Mouse (Mus musculus) small intestine, adult 2 months (tissue): Measurements from ENCODE around the gene Gm11172.

Experiments
- CTCF ChIP-seq: fragments of 200-500 bp; IDR thresholded peaks from 2 replicates; pipeline ENCODE4 v1.5.1; 2012; ENCODE audit warnings: low read depth, mild to moderate bottlenecking, control low read depth, inconsistent platforms, low read length, moderate library complexity, mixed read lengths; ENCODE audit not compliant: insufficient replicate concordance, insufficient read length; ENCODE audit errors: extremely low read depth
- POLR2A ChIP-seq: fragments of 200-500 bp; IDR thresholded peaks from 2 replicates; pipeline ENCODE4 v1.6.1; 2012; ENCODE audit warnings: low read depth, mild to moderate bottlenecking, control low read depth, inconsistent platforms, low read length, moderate library complexity

- TF ChIP-seq CTCF, result no peak
- no peak for TF ChIP-seq POLR2A
These were observed 26.0 kb downstream of the Gm11172 start for GRCm38 (mm10) chr16:10838487-10839245.
